Mouse (Mus musculus): ENCODE data around the gene Nol6.
"Not testable (repeated sequence)": the region's sequence is repeated elsewhere in the genome, so short reads cannot be mapped to it uniquely, and the experiment has no call there.

Nol6 gene

GRCm38 (mm10) chr4:41116817-41117216 is 7.4 kb downstream of the Nol6 start:
- no peak for DNase-seq

GRCm38 (mm10) chr4:41115793-41116192 is 8.5 kb downstream of the Nol6 start:
- no peak for DNase-seq

- no peak for DNase-seq
Observed at GRCm38 (mm10) chr4:41115074-41115473, 9.2 kb downstream of the Nol6 start.

- DNase-seq, result no peak
Observed at GRCm38 (mm10) chr4:41114358-41115070, 9.7 kb downstream of the Nol6 start.

- no peak for DNase-seq
Observed at GRCm38 (mm10) chr4:41108717-41109425, 15.4 kb downstream of the Nol6 start.

GRCm38 (mm10) chr4:41107440-41107839 is 16.8 kb downstream of the Nol6 start:
- no peak for DNase-seq

GRCm38 (mm10) chr4:41102901-41103300 is 21.4 kb downstream of the Nol6 start:
- no peak for DNase-seq

GRCm38 (mm10) chr4:41100986-41101385 is 23.3 kb downstream of the Nol6 start:
- no peak for DNase-seq

GRCm38 (mm10) chr4:41098577-41098951 is 25.7 kb downstream of the Nol6 start:
- no peak for DNase-seq

GRCm38 (mm10) chr4:41097871-41098576 is 26.2 kb downstream of the Nol6 start, which contains the start of gene Aqp3:
Gene Aqp3, minus strand, starts transcription at chr4:41098183.
- peak; percentile 23 for DNase-seq

- no peak for DNase-seq
Observed at GRCm38 (mm10) chr4:41097381-41097780, 26.9 kb downstream of the Nol6 start.

- no peak for DNase-seq
Observed at GRCm38 (mm10) chr4:41096794-41097193, 27.5 kb downstream of the Nol6 start.

GRCm38 (mm10) chr4:41096169-41096568 is 28.1 kb downstream of the Nol6 start:
- DNase-seq, result no peak

GRCm38 (mm10) chr4:41094361-41094760 is 29.9 kb downstream of the Nol6 start:
- DNase-seq, result peak; percentile 65

- DNase-seq, result no peak
Observed at GRCm38 (mm10) chr4:41092958-41093357, 31.3 kb downstream of the Nol6 start.

- no peak for DNase-seq
Observed at GRCm38 (mm10) chr4:41091391-41091790, 32.9 kb downstream of the Nol6 start.

- DNase-seq, result no peak
Observed at GRCm38 (mm10) chr4:41089705-41090104, 34.5 kb downstream of the Nol6 start.

- no peak for DNase-seq
Observed at GRCm38 (mm10) chr4:41089189-41089588, 35.1 kb downstream of the Nol6 start.

GRCm38 (mm10) chr4:41087459-41088298 is 36.6 kb downstream of the Nol6 start:
- no peak for DNase-seq

GRCm38 (mm10) chr4:41086947-41087346 is 37.3 kb downstream of the Nol6 start:
- no peak for DNase-seq

GRCm38 (mm10) chr4:41084819-41085218 is 39.4 kb downstream of the Nol6 start:
- DNase-seq, result no peak

GRCm38 (mm10) chr4:41082803-41083202 is 41.5 kb downstream of the Nol6 start:
- DNase-seq, result not testable (repeated sequence)

GRCm38 (mm10) chr4:41081733-41082132 is 42.5 kb downstream of the Nol6 start:
- no peak for DNase-seq

All from lung, postnatal 10 days (tissue).